Mouse (Mus musculus) hindbrain, embryonic 15.5 days (tissue): ENCODE data around the gene Rps15. TPM values are rescaled to one million over a fixed set of nuclear protein-coding genes. Genes with fewer than 3 reads are reported as not detected.

ENCODE experiments used
- ATAC-seq: fragments of 200-750 bp; cut with Nextera tagmentation; 2 replicates; pipeline ENCODE4 v1.8.0; 2017; ENCODE audit warnings: low read depth, moderate number of reproducible peaks, moderate TSS enrichment; ENCODE audit not compliant: low FRiP score
- H3K27ac ChIP-seq: fragments of 300-500 bp; sonication (generic); replicated peaks from 2 replicates; pipeline ENCODE4 v1.5.1; 2015; ENCODE audit warnings: mild to moderate bottlenecking, inconsistent platforms
- H3K27me3 ChIP-seq: fragments of 300-500 bp; sonication (generic); 2 replicates; pipeline ENCODE4 v1.6.1; 2015; ENCODE audit warnings: control low read depth, inconsistent platforms
- H3K36me3 ChIP-seq: fragments of 300-500 bp; sonication (generic); 2 replicates; pipeline ENCODE4 v1.6.1; 2015; ENCODE audit warnings: control low read depth, inconsistent platforms
- H3K4me1 ChIP-seq: fragments of 300-500 bp; sonication (generic); replicated peaks from 2 replicates; pipeline ENCODE4 v1.6.1; 2015; ENCODE audit warnings: control low read depth, inconsistent platforms
- H3K4me2 ChIP-seq: fragments of 300-500 bp; sonication (generic); 2 replicates; pipeline ENCODE4 v1.6.1; 2015; ENCODE audit warnings: moderate library complexity, mild to moderate bottlenecking, inconsistent platforms
- H3K4me3 ChIP-seq: fragments of 300-500 bp; sonication (generic); 2 replicates; pipeline ENCODE4 v1.5.1; 2015; ENCODE audit warnings: mild to moderate bottlenecking, inconsistent platforms
- H3K9ac ChIP-seq: fragments of 300-500 bp; sonication (generic); 2 replicates; pipeline ENCODE4 v1.6.1; 2015; ENCODE audit warnings: inconsistent platforms
- H3K9me3 ChIP-seq: fragments of 300-500 bp; sonication (generic); 2 replicates; pipeline ENCODE4 v1.6.1; 2016; ENCODE audit warnings: control low read depth, inconsistent platforms
- WGBS: fragments of 180-500 bp; shearing (Covaris S2); methylation state at CpG from one replicate; pipeline ENCODE4 v1.1.7; 2015; 5-methylcytosine and 5-hydroxymethylcytosine counted together
- polyA plus RNA-seq: library from polyadenylated mRNA; unstranded; fragments of >200 nt; fragmentation: Nextera tagmentation; extraction: Ambion mirVana; gene quantifications from 2 replicates; pipeline ENCODE4 v1.2.1, GENCODE M21; 2015

Gene Rps15
- polyA plus RNA-seq, 1 experiment from 2014 or later, result 551 TPM

- no peak overlapping the region for H3K27ac ChIP-seq
- H3K9ac ChIP-seq, result no peak overlapping the region
- H3K36me3 ChIP-seq, result peaks cover 77% of the 10 kb centered on the region
Observed at GRCm38 (mm10) chr10:80281304-80281703, 10.9 kb upstream of the Rps15 start.

GRCm38 (mm10) chr10:80281921-80282371 lies 10.3 kb upstream of the Rps15 start:
- Histone ChIP-seq H3K4me1 (0 out of 2 replicates have a peak, but pooled peaks cover 3% of the 10 kb centered on the region), H3K9ac (no peak overlapping the region), H3K36me3 (peaks cover 73% of the 10 kb centered on the region), H3K27me3 (no peaks in the 10 kb centered on the region), H3K4me3 (no peak overlapping the region), H3K4me2 (no peak overlapping the region), H3K9me3 (no peaks in the 10 kb centered on the region), H3K27ac (no peak overlapping the region)
- 59% methylated on average over 8 of the region's 8 CpGs for WGBS
- no peak for ATAC-seq

More at GRCm38 (mm10) chr10:80281304-80281703, 10.9 kb upstream of the Rps15 start:
- WGBS, result 88% methylated on average over 7 of the region's 7 CpGs
- Histone ChIP-seq H3K27me3 (no peaks in the 10 kb centered on the region), H3K4me2 (no peak overlapping the region), H3K9me3 (no peaks in the 10 kb centered on the region), H3K4me3 (no peak overlapping the region), H3K4me1 (0 out of 2 replicates have a peak, but pooled peaks cover 3% of the 10 kb centered on the region)
- no peak for ATAC-seq

- no peak overlapping the region for H3K9ac ChIP-seq
- 93% methylated on average over 20 of the region's 20 CpGs for WGBS
- 0 out of 2 replicates have a peak, but pooled peaks cover 3% of the 10 kb centered on the region for H3K4me1 ChIP-seq
- H3K9me3 ChIP-seq, result no peaks in the 10 kb centered on the region
- peaks cover 68% of the 10 kb centered on the region for H3K36me3 ChIP-seq
- no peak overlapping the region for H3K4me2 ChIP-seq
- H3K27ac ChIP-seq, result no peak overlapping the region
- no peak for ATAC-seq
- H3K4me3 ChIP-seq, result no peak overlapping the region
- H3K27me3 ChIP-seq, result no peaks in the 10 kb centered on the region
Observed at GRCm38 (mm10) chr10:80282481-80283441, 9.5 kb upstream of the Rps15 start.

GRCm38 (mm10) chr10:80285222-80286070 lies 6.8 kb upstream of the Rps15 start:
- 0 out of 2 replicates have a peak, but pooled peaks cover 3% of the 10 kb centered on the region for H3K4me1 ChIP-seq
- H3K9me3 ChIP-seq, result no peaks in the 10 kb centered on the region
- 79% methylated on average over 14 of the region's 15 CpGs for WGBS
- H3K4me3 ChIP-seq, result no peak overlapping the region
- H3K9ac ChIP-seq, result no peak overlapping the region
- no peaks in the 10 kb centered on the region for H3K27me3 ChIP-seq
- peaks cover 47% of the 10 kb centered on the region for H3K36me3 ChIP-seq
- no peak overlapping the region for H3K4me2 ChIP-seq
- no peak for ATAC-seq
- H3K27ac ChIP-seq, result no peak overlapping the region

- peaks cover 38% of the 10 kb centered on the region for H3K36me3 ChIP-seq
- 95% methylated on average over 12 of the region's 12 CpGs for WGBS
- ATAC-seq, result no peak
Observed at GRCm38 (mm10) chr10:80288097-80288496, 4.2 kb upstream of the Rps15 start.

GRCm38 (mm10) chr10:80288657-80289056 lies 3.6 kb upstream of the Rps15 start:
- ATAC-seq, result no peak
- Histone ChIP-seq H3K36me3 (peaks cover 34% of the 10 kb centered on the region), H3K4me2 (no peak overlapping the region), H3K9me3 (no peaks in the 10 kb centered on the region), H3K4me3 (no peak overlapping the region), H3K9ac (no peak overlapping the region), H3K27me3 (no peaks in the 10 kb centered on the region), H3K27ac (no peak overlapping the region), H3K4me1 (peaks cover 12% of the 10 kb centered on the region)
- WGBS, result 65% methylated on average over 8 of the region's 8 CpGs

More at GRCm38 (mm10) chr10:80288097-80288496, 4.2 kb upstream of the Rps15 start:
- Histone ChIP-seq H3K4me2 (no peak overlapping the region), H3K9me3 (no peaks in the 10 kb centered on the region), H3K27me3 (no peaks in the 10 kb centered on the region), H3K4me1 (peaks cover 7% of the 10 kb centered on the region), H3K4me3 (no peak overlapping the region), H3K9ac (no peak overlapping the region), H3K27ac (no peak overlapping the region)

GRCm38 (mm10) chr10:80293325-80293724 lies 1.1 kb downstream of the Rps15 start:
- 19% methylated on average over 14 of the region's 14 CpGs for WGBS
- Histone ChIP-seq H3K4me2 (peak overlapping the region; percentile 84), H3K27me3 (no peaks in the 10 kb centered on the region), H3K9me3 (no peaks in the 10 kb centered on the region), H3K27ac (peak overlapping the region; percentile 93), H3K4me1 (peaks cover 57% of the 10 kb centered on the region), H3K36me3 (peaks cover 22% of the 10 kb centered on the region), H3K9ac (peak overlapping the region; percentile 96), H3K4me3 (peak overlapping the region; percentile 85)
- no peak for ATAC-seq

- peak overlapping the region; percentile 84; the same call in 1 of the 2 replicates for H3K4me2 ChIP-seq
- H3K4me3 ChIP-seq, result no peak overlapping the region
- H3K27me3 ChIP-seq, result no peaks in the 10 kb centered on the region
- ATAC-seq, result no peak
- H3K9me3 ChIP-seq, result no peaks in the 10 kb centered on the region
- peaks cover 62% of the 10 kb centered on the region for H3K4me1 ChIP-seq
- WGBS, result 67% methylated on average over 4 of the region's 4 CpGs
- H3K36me3 ChIP-seq, result peaks cover 18% of the 10 kb centered on the region
- no peak overlapping the region for H3K9ac ChIP-seq
- H3K27ac ChIP-seq, result peak overlapping the region; percentile 98; the same call in 1 of the 2 replicates
Observed at GRCm38 (mm10) chr10:80294311-80294710, 2.1 kb downstream of the Rps15 start.

- peaks cover 18% of the 10 kb centered on the region for H3K36me3 ChIP-seq
- H3K9me3 ChIP-seq, result no peaks in the 10 kb centered on the region
- H3K9ac ChIP-seq, result peak overlapping the region; percentile 52; the same call in 1 of the 2 replicates
- peaks cover 65% of the 10 kb centered on the region for H3K4me1 ChIP-seq
- no peak overlapping the region for H3K4me3 ChIP-seq
- H3K27ac ChIP-seq, result peak overlapping the region; percentile 98
- WGBS, result 50% methylated on average over 7 of the region's 7 CpGs
- H3K27me3 ChIP-seq, result no peaks in the 10 kb centered on the region
- 0 out of 2 replicates have a peak overlapping the region, but pooled peaks have one; percentile 86 for H3K4me2 ChIP-seq
- no peak for ATAC-seq
Observed at GRCm38 (mm10) chr10:80294788-80295303, 2.6 kb downstream of the Rps15 start.

- no peaks in the 10 kb centered on the region for H3K27me3 ChIP-seq
- peak within 1 kb of the TSS; percentile 86 for H3K4me2 ChIP-seq
- WGBS, result under 1% methylated on average over 26 of the region's 26 CpGs
- peak within 1 kb of the TSS; percentile 47 for H3K4me3 ChIP-seq
- peak; percentile 65 for ATAC-seq
- H3K4me1 ChIP-seq, result peaks cover 74% of the 10 kb centered on the region
- H3K27ac ChIP-seq, result peak within 1 kb of the TSS; percentile 98
- no peaks in the 10 kb centered on the region for H3K9me3 ChIP-seq
- H3K36me3 ChIP-seq, result peaks cover 18% of the 10 kb centered on the region
- H3K9ac ChIP-seq, result peak within 1 kb of the TSS; percentile 52
Observed at GRCm38 (mm10) chr10:80295618-80296425, 3.6 kb downstream of the Rps15 start, which contains the start of gene Apc2. Gene Apc2 (plus strand): TSS chr10:80295977.

GRCm38 (mm10) chr10:80296824-80297223 lies 4.6 kb downstream of the Rps15 start:
- H3K27ac ChIP-seq, result peak overlapping the region; percentile 98
- 87% methylated on average over 5 of the region's 5 CpGs for WGBS
- no peak for ATAC-seq
- peaks cover 18% of the 10 kb centered on the region for H3K36me3 ChIP-seq
- H3K4me3 ChIP-seq, result peak overlapping the region; percentile 47
- H3K9ac ChIP-seq, result peak overlapping the region; percentile 52
- H3K4me1 ChIP-seq, result peaks cover 80% of the 10 kb centered on the region
- peak overlapping the region; percentile 86 for H3K4me2 ChIP-seq
- H3K9me3 ChIP-seq, result no peaks in the 10 kb centered on the region
- no peaks in the 10 kb centered on the region for H3K27me3 ChIP-seq
